Mouse (Mus musculus): ENCODE data around the gene Mmaa.

Gene Mmaa

GRCm38 (mm10) chr8:79329182-79329581 is 34.4 kb upstream of the Mmaa start:
- TF ChIP-seq NANOG (IDR thresholded peaks at IDR 0.05; ENCODE audit: borderline replicate concordance, low read length), result no peak
- no peak for TF ChIP-seq POU5F1 (IDR thresholded peaks at IDR 0.05; ENCODE audit: borderline replicate concordance, low read length)
- peaks cover 18% of the 10 kb centered on the region for H3K4me1 ChIP-seq (replicated peaks; ENCODE audit: low read depth, low read length)
- H3K36me3 ChIP-seq (ENCODE audit: insufficient read depth, low read length), result no peaks in the 10 kb centered on the region

GRCm38 (mm10) chr8:79325510-79325909 is 30.8 kb upstream of the Mmaa start:
- Histone ChIP-seq H3K4me1 (replicated peaks; ENCODE audit: low read depth, low read length) (no peaks in the 10 kb centered on the region; the same call in 1 of the 2 replicates), H3K27me3 (ENCODE audit: insufficient read depth, low read length) (no peaks in the 10 kb centered on the region), H3K4me3 (replicated peaks; ENCODE audit: low read length) (no peak overlapping the region), H3K9me3 (ENCODE audit: low read length) (no peaks in the 10 kb centered on the region), H3K36me3 (ENCODE audit: insufficient read depth, low read length) (no peaks in the 10 kb centered on the region)
- TF ChIP-seq NANOG (IDR thresholded peaks at IDR 0.05; ENCODE audit: borderline replicate concordance, low read length) (no peak), CTCF (conservative IDR thresholded peaks at IDR 0.05; ENCODE audit: low read length) (no peak)

More at GRCm38 (mm10) chr8:79329182-79329581, 34.4 kb upstream of the Mmaa start:
- Histone ChIP-seq H3K27me3 (ENCODE audit: insufficient read depth, low read length) (no peaks in the 10 kb centered on the region), H3K9me3 (ENCODE audit: low read length) (no peaks in the 10 kb centered on the region), H3K4me3 (replicated peaks; ENCODE audit: low read length) (no peak overlapping the region)

- TF ChIP-seq POU5F1 (IDR thresholded peaks at IDR 0.05; ENCODE audit: borderline replicate concordance, low read length) (no peak), CTCF (conservative IDR thresholded peaks at IDR 0.05; ENCODE audit: low read length) (no peak), NANOG (IDR thresholded peaks at IDR 0.05; ENCODE audit: borderline replicate concordance, low read length) (no peak)
- Histone ChIP-seq H3K4me1 (replicated peaks; ENCODE audit: low read depth, low read length) (no peaks in the 10 kb centered on the region; the same call in 1 of the 2 replicates), H3K36me3 (ENCODE audit: insufficient read depth, low read length) (no peaks in the 10 kb centered on the region)
Observed at GRCm38 (mm10) chr8:79324928-79325327, 30.2 kb upstream of the Mmaa start.

GRCm38 (mm10) chr8:79324036-79324435 is 29.3 kb upstream of the Mmaa start:
- no peaks in the 10 kb centered on the region for H3K9me3 ChIP-seq (ENCODE audit: low read length)
- H3K36me3 ChIP-seq (ENCODE audit: insufficient read depth, low read length), result no peaks in the 10 kb centered on the region
- no peaks in the 10 kb centered on the region for H3K27me3 ChIP-seq (ENCODE audit: insufficient read depth, low read length)
- no peaks in the 10 kb centered on the region; the same call in 1 of the 2 replicates for H3K4me1 ChIP-seq (replicated peaks; ENCODE audit: low read depth, low read length)
- TF ChIP-seq NANOG (IDR thresholded peaks at IDR 0.05; ENCODE audit: borderline replicate concordance, low read length) (no peak), POU5F1 (IDR thresholded peaks at IDR 0.05; ENCODE audit: borderline replicate concordance, low read length) (no peak), CTCF (conservative IDR thresholded peaks at IDR 0.05; ENCODE audit: low read length) (no peak)
- no peak overlapping the region for H3K4me3 ChIP-seq (replicated peaks; ENCODE audit: low read length)

More at GRCm38 (mm10) chr8:79324928-79325327, 30.2 kb upstream of the Mmaa start:
- no peaks in the 10 kb centered on the region for H3K9me3 ChIP-seq (ENCODE audit: low read length)
- no peak overlapping the region for H3K4me3 ChIP-seq (replicated peaks; ENCODE audit: low read length)
- no peaks in the 10 kb centered on the region for H3K27me3 ChIP-seq (ENCODE audit: insufficient read depth, low read length)

GRCm38 (mm10) chr8:79323121-79323520 is 28.4 kb upstream of the Mmaa start:
- H3K4me1 ChIP-seq (replicated peaks; ENCODE audit: low read depth, low read length), result no peaks in the 10 kb centered on the region; the same call in 1 of the 2 replicates
- TF ChIP-seq CTCF (conservative IDR thresholded peaks at IDR 0.05; ENCODE audit: low read length) (no peak), POU5F1 (IDR thresholded peaks at IDR 0.05; ENCODE audit: borderline replicate concordance, low read length) (no peak), NANOG (IDR thresholded peaks at IDR 0.05; ENCODE audit: borderline replicate concordance, low read length) (no peak)
- H3K9me3 ChIP-seq (ENCODE audit: low read length), result no peaks in the 10 kb centered on the region
- no peak overlapping the region for H3K4me3 ChIP-seq (replicated peaks; ENCODE audit: low read length)
- no peaks in the 10 kb centered on the region for H3K27me3 ChIP-seq (ENCODE audit: insufficient read depth, low read length)
- no peaks in the 10 kb centered on the region for H3K36me3 ChIP-seq (ENCODE audit: insufficient read depth, low read length)

- TF ChIP-seq NANOG (IDR thresholded peaks at IDR 0.05; ENCODE audit: borderline replicate concordance, low read length) (no peak), CTCF (conservative IDR thresholded peaks at IDR 0.05; ENCODE audit: low read length) (no peak), POU5F1 (IDR thresholded peaks at IDR 0.05; ENCODE audit: borderline replicate concordance, low read length) (no peak)
Observed at GRCm38 (mm10) chr8:79310801-79311200, 16.1 kb upstream of the Mmaa start.

GRCm38 (mm10) chr8:79305941-79306340 is 11.2 kb upstream of the Mmaa start:
- TF ChIP-seq NANOG (IDR thresholded peaks at IDR 0.05; ENCODE audit: borderline replicate concordance, low read length), result no peak
- no peak for TF ChIP-seq CTCF (conservative IDR thresholded peaks at IDR 0.05; ENCODE audit: low read length)
- no peak for TF ChIP-seq POU5F1 (IDR thresholded peaks at IDR 0.05; ENCODE audit: borderline replicate concordance, low read length)
- Histone ChIP-seq H3K27me3 (ENCODE audit: insufficient read depth, low read length) (no peaks in the 10 kb centered on the region), H3K4me1 (replicated peaks; ENCODE audit: low read depth, low read length) (peaks cover 3% of the 10 kb centered on the region), H3K4me3 (replicated peaks; ENCODE audit: low read length) (no peak overlapping the region), H3K36me3 (ENCODE audit: insufficient read depth, low read length) (0 out of 2 replicates have a peak, but pooled peaks cover 1% of the 10 kb centered on the region), H3K9me3 (ENCODE audit: low read length) (no peaks in the 10 kb centered on the region)

More at GRCm38 (mm10) chr8:79310801-79311200, 16.1 kb upstream of the Mmaa start:
- H3K36me3 ChIP-seq (ENCODE audit: insufficient read depth, low read length), result no peaks in the 10 kb centered on the region
- H3K9me3 ChIP-seq (ENCODE audit: low read length), result peaks cover 11% of the 10 kb centered on the region
- H3K4me1 ChIP-seq (replicated peaks; ENCODE audit: low read depth, low read length), result peaks cover 3% of the 10 kb centered on the region
- no peak overlapping the region for H3K4me3 ChIP-seq (replicated peaks; ENCODE audit: low read length)
- H3K27me3 ChIP-seq (ENCODE audit: insufficient read depth, low read length), result no peaks in the 10 kb centered on the region

- H3K9me3 ChIP-seq (ENCODE audit: low read length), result no peaks in the 10 kb centered on the region
Observed at GRCm38 (mm10) chr8:79301548-79301947, 6.8 kb upstream of the Mmaa start.

GRCm38 (mm10) chr8:79299704-79300103 is 5.0 kb upstream of the Mmaa start:
- TF ChIP-seq NANOG (IDR thresholded peaks at IDR 0.05; ENCODE audit: borderline replicate concordance, low read length) (no peak), CTCF (conservative IDR thresholded peaks at IDR 0.05; ENCODE audit: low read length) (0 out of 2 replicates have a peak, but pooled peaks have one; percentile 13), POU5F1 (IDR thresholded peaks at IDR 0.05; ENCODE audit: borderline replicate concordance, low read length) (no peak)
- Histone ChIP-seq H3K4me1 (replicated peaks; ENCODE audit: low read depth, low read length) (peaks cover 24% of the 10 kb centered on the region), H3K27me3 (ENCODE audit: insufficient read depth, low read length) (no peaks in the 10 kb centered on the region), H3K9me3 (ENCODE audit: low read length) (no peaks in the 10 kb centered on the region), H3K36me3 (ENCODE audit: insufficient read depth, low read length) (peaks cover 20% of the 10 kb centered on the region), H3K4me3 (replicated peaks; ENCODE audit: low read length) (no peak overlapping the region)

More at GRCm38 (mm10) chr8:79301548-79301947, 6.8 kb upstream of the Mmaa start:
- no peak overlapping the region for H3K4me3 ChIP-seq (replicated peaks; ENCODE audit: low read length)
- TF ChIP-seq POU5F1 (IDR thresholded peaks at IDR 0.05; ENCODE audit: borderline replicate concordance, low read length) (no peak), NANOG (IDR thresholded peaks at IDR 0.05; ENCODE audit: borderline replicate concordance, low read length) (no peak), CTCF (conservative IDR thresholded peaks at IDR 0.05; ENCODE audit: low read length) (no peak)
- H3K27me3 ChIP-seq (ENCODE audit: insufficient read depth, low read length), result no peaks in the 10 kb centered on the region
- H3K36me3 ChIP-seq (ENCODE audit: insufficient read depth, low read length), result peaks cover 20% of the 10 kb centered on the region
- peaks cover 18% of the 10 kb centered on the region for H3K4me1 ChIP-seq (replicated peaks; ENCODE audit: low read depth, low read length)
